Mouse (Mus musculus) embryonic facial prominence, embryonic 11.5 days (tissue): ENCODE results near the gene Prrx2. TPM values are rescaled to one million over a fixed set of nuclear protein-coding genes. Genes with fewer than 3 reads are reported as not detected.

Experiments used
- ATAC-seq: fragments of 200-750 bp; cut with Nextera tagmentation; replicated peaks from 2 replicates; pipeline ENCODE4 v1.8.0; 2017; ENCODE audit warnings: low read depth; ENCODE audit not compliant: insufficient number of reproducible peaks, low FRiP score, low TSS enrichment
- DNase-seq: peaks from one replicate; pipeline ENCODE4 v3.0.0-alpha.2; 2015; ENCODE audit warnings: low spot score
- H3K27ac ChIP-seq: fragments of 300-500 bp; sonication (generic); replicated peaks from 2 replicates; pipeline ENCODE4 v1.5.1; 2014; ENCODE audit warnings: mild to moderate bottlenecking, low read depth, low read length, control low read depth
- H3K27me3 ChIP-seq: fragments of 300-500 bp; sonication (generic); 2 replicates; pipeline ENCODE4 v1.6.1; 2014; ENCODE audit warnings: mild to moderate bottlenecking, low read length, moderate library complexity, mixed read lengths; ENCODE audit not compliant: control insufficient read depth, insufficient read depth
- H3K36me3 ChIP-seq: fragments of 300-500 bp; sonication (generic); replicated peaks from 2 replicates; pipeline ENCODE4 v1.6.1; 2014; ENCODE audit warnings: low read depth, mild to moderate bottlenecking, low read length, moderate library complexity, mixed read lengths; ENCODE audit not compliant: control insufficient read depth, insufficient read depth
- H3K4me1 ChIP-seq: fragments of 300-500 bp; sonication (generic); 2 replicates; pipeline ENCODE4 v1.6.1; 2014; ENCODE audit warnings: low read length, mixed read lengths; ENCODE audit not compliant: control insufficient read depth, insufficient read depth
- H3K4me2 ChIP-seq: fragments of 300-500 bp; sonication (generic); 2 replicates; pipeline ENCODE4 v1.6.1; 2014; ENCODE audit warnings: low read depth, mild to moderate bottlenecking, control low read depth, low read length, moderate library complexity
- H3K4me3 ChIP-seq: fragments of 300-500 bp; sonication (generic); 2 replicates; pipeline ENCODE4 v1.5.1; 2014; ENCODE audit warnings: low read depth, low read length, control low read depth
- H3K9ac ChIP-seq: fragments of 300-500 bp; sonication (generic); replicated peaks from 2 replicates; pipeline ENCODE4 v1.6.1; 2014; ENCODE audit warnings: mild to moderate bottlenecking, control low read depth, low read length
- H3K9me3 ChIP-seq: fragments of 300-500 bp; sonication (generic); replicated peaks from 2 replicates; pipeline ENCODE4 v1.6.1; 2016; ENCODE audit warnings: mild to moderate bottlenecking, low read length, inconsistent platforms, mixed read lengths; ENCODE audit not compliant: control insufficient read depth
- WGBS: fragments of 180-500 bp; shearing (Covaris S2); extraction: QIAGEN DNeasy Blood & Tissue Kit; methylation state at CpG from one replicate; pipeline ENCODE4 v1.1.7; 2014; 5-methylcytosine and 5-hydroxymethylcytosine counted together
- polyA plus RNA-seq: library from polyadenylated mRNA; unstranded; fragments of >200 nt; fragmentation: Nextera tagmentation; extraction: Ambion mirVana; gene quantifications from 2 replicates; pipeline ENCODE4 v1.2.1, GENCODE M21; 2014

The Prrx2 gene
- polyA plus RNA-seq, 1 experiment from 2014 or later, result 109 TPM

DNA sequence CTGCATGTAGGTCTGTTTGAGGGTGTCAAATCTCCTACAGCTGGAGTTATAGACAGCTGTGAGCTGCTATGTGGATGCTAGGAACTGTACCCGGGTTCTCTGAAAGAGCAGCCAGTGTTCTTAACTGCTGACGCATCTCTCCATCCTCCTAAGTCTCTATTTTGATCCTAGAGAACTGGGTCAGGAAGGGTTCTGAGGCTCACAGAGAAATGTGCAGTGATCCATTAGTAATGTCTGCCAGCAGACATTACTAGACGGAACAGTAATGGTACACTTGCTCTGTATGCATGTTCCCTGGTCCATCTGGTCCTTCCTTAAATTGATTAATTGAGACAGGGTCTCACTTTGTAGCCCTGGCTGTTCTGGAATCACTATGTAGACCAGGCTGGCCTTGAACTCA is 35.3 kb upstream of the Prrx2 start:
- Histone ChIP-seq H3K9me3 (no peaks in the 10 kb centered on the region), H3K27me3 (peaks cover 7% of the 10 kb centered on the region), H3K4me2 (no peak overlapping the region), H3K27ac (no peak overlapping the region), H3K36me3 (no peaks in the 10 kb centered on the region), H3K4me1 (peaks cover 8% of the 10 kb centered on the region), H3K4me3 (no peak overlapping the region), H3K9ac (no peak overlapping the region)
- 87% methylated on average over 3 of the region's 3 CpGs for WGBS
- ATAC-seq (no peak), DNase-seq (no peak)

DNA sequence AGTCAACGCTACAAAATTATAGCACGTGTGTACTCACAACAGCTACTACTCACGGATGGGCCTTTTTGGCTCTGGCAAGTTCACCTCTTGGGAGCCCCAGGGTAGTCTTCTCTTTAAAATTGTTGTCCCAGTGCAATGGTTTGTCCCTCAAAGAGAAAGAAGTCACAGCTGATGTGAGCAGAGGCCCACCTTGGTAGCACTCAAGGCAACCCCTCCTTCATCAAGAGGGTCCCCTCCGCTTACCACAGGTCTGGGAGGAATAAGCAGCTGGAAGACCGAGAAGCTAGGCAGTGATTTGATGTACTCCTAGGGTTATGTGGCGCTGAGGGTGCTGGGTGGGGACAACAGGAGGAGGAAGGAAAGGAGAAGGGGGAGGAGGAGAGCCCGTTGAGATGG is 34.1 kb upstream of the Prrx2 start:
- Histone ChIP-seq H3K9ac (no peak overlapping the region), H3K9me3 (no peaks in the 10 kb centered on the region), H3K4me3 (peak overlapping the region; percentile 44), H3K4me2 (peak overlapping the region; percentile 91), H3K4me1 (peaks cover 8% of the 10 kb centered on the region), H3K27ac (no peak overlapping the region), H3K36me3 (no peaks in the 10 kb centered on the region), H3K27me3 (peaks cover 7% of the 10 kb centered on the region)
- DNase-seq (no peak), ATAC-seq (no peak)
- 33% methylated on average over 7 of the region's 7 CpGs for WGBS

DNA sequence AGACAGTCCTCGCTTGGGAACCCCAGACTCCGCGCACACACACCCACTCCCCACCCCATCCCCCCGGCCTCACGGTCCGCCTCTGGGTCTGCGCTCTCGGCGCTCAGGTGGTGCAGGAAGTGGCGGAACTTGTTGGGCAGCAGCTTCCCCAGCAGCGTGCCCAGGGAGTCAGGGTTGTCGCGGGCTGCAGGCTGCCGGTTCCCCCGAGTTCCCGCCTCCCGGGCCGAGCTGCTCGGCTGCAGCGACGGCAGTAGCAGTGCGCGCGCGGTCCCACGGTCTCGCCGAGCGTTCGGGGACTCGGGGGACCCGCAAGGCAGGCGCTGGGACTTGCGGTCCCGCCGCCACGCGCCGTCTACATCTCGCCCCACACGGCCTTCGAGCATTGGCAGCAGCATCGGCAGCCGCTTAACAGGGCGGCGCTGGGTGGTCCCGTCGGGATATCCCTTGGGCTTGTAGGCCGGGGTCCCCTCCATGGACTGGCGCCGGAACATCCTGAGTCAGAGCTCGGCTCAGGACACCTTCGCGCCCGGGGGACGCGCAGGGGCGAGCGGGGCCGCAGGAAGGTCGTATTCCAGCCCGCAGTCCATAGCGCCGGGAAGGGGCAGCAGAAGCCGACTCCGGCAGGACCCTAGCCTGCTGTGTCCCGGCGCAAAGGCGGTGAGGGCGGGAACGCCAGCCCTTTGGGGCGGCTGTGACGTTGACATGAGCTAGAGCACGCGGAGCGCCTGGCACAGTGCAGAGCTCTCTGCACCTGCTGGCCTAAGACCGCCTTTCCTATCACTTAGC is 33.5 kb upstream of the Prrx2 start:
- Histone ChIP-seq H3K4me1 (peaks cover 5% of the 10 kb centered on the region), H3K27me3 (peaks cover 7% of the 10 kb centered on the region), H3K9ac (peak overlapping the region; percentile 72), H3K36me3 (no peaks in the 10 kb centered on the region), H3K4me3 (peak overlapping the region; percentile 44), H3K9me3 (no peaks in the 10 kb centered on the region), H3K4me2 (peak overlapping the region; percentile 91), H3K27ac (no peak overlapping the region)
- 1% methylated on average over 77 of the region's 77 CpGs for WGBS
- peak; percentile 34; the same call in 1 of the 2 replicates for ATAC-seq
- peak; percentile 59 for DNase-seq

DNA sequence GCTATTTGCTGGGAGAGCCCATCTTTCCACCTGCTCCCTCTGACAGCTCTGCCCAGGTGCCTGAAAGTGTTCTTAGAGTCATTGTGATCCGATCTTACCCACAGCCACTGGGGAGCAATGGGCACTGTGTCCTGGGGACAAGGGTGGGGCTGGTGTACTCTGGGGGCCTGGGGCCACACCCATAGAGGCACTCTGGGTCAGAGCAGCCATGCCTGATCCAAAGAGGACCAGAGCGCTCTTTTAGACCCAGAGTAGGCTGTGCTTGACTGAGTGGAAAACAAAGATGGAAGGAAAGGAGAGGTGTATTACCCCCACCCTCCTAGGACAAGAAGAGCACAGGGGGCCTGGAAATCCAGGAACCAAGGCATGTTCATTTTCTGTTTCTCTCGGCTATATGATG is 31.2 kb upstream of the Prrx2 start, which contains the start of gene 1700001O22Rik:
Gene 1700001O22Rik (minus strand): TSS at position 58 of the 400 bp plus-strand sequence.
- DNase-seq, result no peak
- H3K4me1 ChIP-seq, result no peaks in the 10 kb centered on the region
- peaks cover 7% of the 10 kb centered on the region for H3K27me3 ChIP-seq
- no peaks in the 10 kb centered on the region for H3K36me3 ChIP-seq
- 87% methylated on average over 3 of the region's 3 CpGs for WGBS
- no peak within 1 kb of the TSS for H3K4me2 ChIP-seq
- no peak within 1 kb of the TSS for H3K27ac ChIP-seq
- no peak within 1 kb of the TSS for H3K4me3 ChIP-seq
- ATAC-seq, result no peak
- no peaks in the 10 kb centered on the region for H3K9me3 ChIP-seq
- no peak within 1 kb of the TSS for H3K9ac ChIP-seq

DNA sequence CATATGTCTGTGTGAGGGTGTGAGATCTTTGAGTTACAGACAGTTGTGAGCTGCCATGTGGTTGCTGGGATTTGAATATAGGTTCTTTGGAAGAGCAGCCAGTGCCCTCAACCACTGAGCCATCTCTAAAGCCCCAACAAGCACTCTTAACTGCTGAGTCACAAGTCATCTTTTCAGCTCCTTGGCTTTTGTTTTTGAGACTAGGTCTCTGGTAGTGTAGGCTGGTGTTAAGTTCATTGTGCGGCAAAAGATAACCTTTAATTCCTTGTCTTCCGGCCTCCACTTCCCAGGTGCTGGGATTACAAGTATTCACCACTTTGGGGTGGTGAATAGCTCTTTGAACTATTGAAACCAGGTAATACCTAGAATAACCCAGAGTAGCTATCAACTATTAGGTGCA is 28.8 kb upstream of the Prrx2 start:
- H3K9me3 ChIP-seq, result no peaks in the 10 kb centered on the region
- WGBS, result 96% methylated on average over 2 of the region's 2 CpGs
- H3K4me2 ChIP-seq, result no peak overlapping the region
- H3K27me3 ChIP-seq, result peaks cover 4% of the 10 kb centered on the region
- no peak for DNase-seq
- no peaks in the 10 kb centered on the region for H3K36me3 ChIP-seq
- ATAC-seq, result no peak
- no peak overlapping the region for H3K4me3 ChIP-seq
- no peak overlapping the region for H3K9ac ChIP-seq
- no peak overlapping the region for H3K27ac ChIP-seq
- no peaks in the 10 kb centered on the region for H3K4me1 ChIP-seq

DNA sequence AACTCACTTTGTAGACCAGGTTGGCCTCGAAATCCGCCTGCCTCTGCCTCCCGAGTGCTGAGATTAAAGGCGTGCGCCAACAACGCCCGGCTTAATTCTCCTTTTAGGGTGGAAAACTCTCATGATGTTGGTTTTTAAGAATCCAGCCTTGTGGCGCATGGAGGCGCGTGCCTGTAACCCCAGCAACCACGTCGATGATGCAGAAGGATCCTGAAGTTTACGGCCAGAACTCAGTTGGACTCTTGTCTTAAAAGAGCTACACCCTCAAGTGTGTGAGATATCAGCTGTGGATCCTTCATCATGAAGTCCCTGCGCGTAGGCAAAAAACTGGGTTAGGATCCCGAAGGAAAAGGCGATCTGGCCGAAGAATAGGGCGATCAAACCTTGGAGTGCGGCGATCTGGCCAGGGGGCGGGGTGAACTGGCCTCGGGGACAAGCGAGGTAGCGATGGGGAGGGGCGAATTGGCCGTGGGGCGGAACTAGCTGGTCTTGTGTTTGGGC is 27.6 kb upstream of the Prrx2 start:
- Histone ChIP-seq H3K9ac (peak overlapping the region; percentile 43; the same call in 1 of the 2 replicates), H3K27me3 (no peaks in the 10 kb centered on the region), H3K36me3 (no peaks in the 10 kb centered on the region), H3K4me3 (peak overlapping the region; percentile 69), H3K4me1 (no peaks in the 10 kb centered on the region), H3K9me3 (no peaks in the 10 kb centered on the region), H3K27ac (no peak overlapping the region), H3K4me2 (peak overlapping the region; percentile 51)
- peak; percentile 14; the same call in 1 of the 2 replicates for ATAC-seq
- no peak for DNase-seq
- 9% methylated on average over 28 of the region's 28 CpGs for WGBS

DNA sequence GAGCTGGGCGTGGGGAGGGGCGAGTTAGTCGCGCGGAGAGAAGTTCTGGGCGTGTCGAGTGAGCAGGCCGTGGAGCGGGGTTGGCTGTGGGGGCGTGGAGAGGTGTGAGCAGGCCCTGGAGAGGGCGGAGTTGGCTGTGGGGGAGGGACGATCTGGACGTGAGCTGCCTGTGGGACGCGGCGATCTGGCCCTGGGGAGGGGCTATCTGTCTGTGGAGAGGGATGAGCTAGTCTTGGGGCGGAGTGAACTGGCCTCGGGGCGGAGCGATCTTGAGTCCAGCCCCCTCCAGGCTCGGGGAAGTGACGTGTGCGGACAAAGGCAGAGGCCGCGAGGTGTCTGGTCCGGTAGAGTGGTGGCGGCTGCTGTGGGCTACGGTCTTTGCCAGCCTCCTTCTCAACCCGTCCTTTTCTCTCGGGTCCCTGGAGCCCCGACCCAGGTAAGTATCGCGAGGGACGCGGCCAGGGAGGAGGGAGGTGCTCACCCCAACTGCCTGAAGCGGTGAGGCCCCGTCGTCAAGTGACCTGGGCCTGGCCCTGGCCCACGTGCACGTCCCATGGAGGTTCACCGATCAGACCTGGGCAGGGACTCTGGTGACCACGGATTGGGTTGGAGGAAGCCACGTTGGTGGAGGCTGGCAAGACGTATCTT is 27.0 kb upstream of the Prrx2 start, which contains the start of gene Ntmt1:
Gene Ntmt1 (plus strand): TSS at position 179 of the 648 bp plus-strand sequence.
- Histone ChIP-seq H3K9me3 (no peaks in the 10 kb centered on the region), H3K36me3 (no peaks in the 10 kb centered on the region; the same call in 1 of the 2 replicates), H3K27ac (no peak within 1 kb of the TSS; the same call in 1 of the 2 replicates), H3K4me2 (peak within 1 kb of the TSS; percentile 81), H3K27me3 (no peaks in the 10 kb centered on the region), H3K9ac (peak within 1 kb of the TSS; percentile 86), H3K4me3 (peak within 1 kb of the TSS; percentile 69), H3K4me1 (no peaks in the 10 kb centered on the region)
- DNase-seq (peak; percentile 99), ATAC-seq (peak; percentile 97)
- under 1% methylated on average over 42 of the region's 44 CpGs for WGBS

DNA sequence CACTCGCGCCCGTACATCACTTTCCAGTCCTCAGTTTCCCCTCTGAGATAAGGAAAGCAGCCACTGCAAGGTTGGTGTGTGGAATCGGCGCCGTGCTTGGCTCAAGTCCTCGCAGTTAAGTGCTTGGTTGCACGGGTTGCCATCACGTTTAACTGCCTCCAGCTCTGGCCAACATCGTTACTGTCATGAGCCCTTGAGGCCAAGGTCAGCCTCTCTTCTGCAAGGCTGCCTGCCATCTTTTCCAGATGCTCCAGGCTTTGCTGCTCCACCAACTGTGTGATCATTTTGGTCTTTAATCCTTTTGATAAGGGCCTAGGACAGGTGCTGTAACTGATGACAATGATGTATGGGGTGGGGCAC is 26.5 kb upstream of the Prrx2 start:
- peak overlapping the region; percentile 69 for H3K4me3 ChIP-seq
- WGBS, result 8% methylated on average over 10 of the region's 10 CpGs
- H3K36me3 ChIP-seq, result peaks cover 4% of the 10 kb centered on the region; the same call in 1 of the 2 replicates
- H3K9me3 ChIP-seq, result no peaks in the 10 kb centered on the region
- H3K4me2 ChIP-seq, result peak overlapping the region; percentile 81
- ATAC-seq (no peak), DNase-seq (no peak)
- H3K9ac ChIP-seq, result peak overlapping the region; percentile 86
- no peaks in the 10 kb centered on the region for H3K27me3 ChIP-seq
- H3K4me1 ChIP-seq, result no peaks in the 10 kb centered on the region
- H3K27ac ChIP-seq, result no peak overlapping the region; the same call in 1 of the 2 replicates
